Mouse (Mus musculus) ES-Bruce4 (cell line): Measurements from ENCODE around the gene Gm21988. TPM values are rescaled to one million over a fixed set of nuclear protein-coding genes. Genes with fewer than 3 reads are reported as not detected.

Experiments used
- H3K27ac ChIP-seq: 2 replicates; pipeline ENCODE4 v1.5.1; 2012; ENCODE audit warnings: low read length, inconsistent platforms; ENCODE audit not compliant: insufficient read depth
- H3K27me3 ChIP-seq: 2 replicates; pipeline ENCODE4 v1.6.1; 2012; ENCODE audit warnings: mild to moderate bottlenecking, low read length, inconsistent platforms; ENCODE audit not compliant: control insufficient read depth, poor library complexity, insufficient read depth, severe bottlenecking
- H3K36me3 ChIP-seq: 2 replicates; pipeline ENCODE4 v1.6.1; 2012; ENCODE audit warnings: inconsistent platforms, mild to moderate bottlenecking, low read length, moderate library complexity; ENCODE audit not compliant: control insufficient read depth, poor library complexity, insufficient read depth, severe bottlenecking
- H3K4me1 ChIP-seq: one replicate; pipeline ENCODE4 v1.8.1; 2011; ENCODE audit warnings: low read length; ENCODE audit not compliant: control insufficient read depth, insufficient read depth
- H3K4me3 ChIP-seq: 2 replicates; pipeline ENCODE4 v1.5.1; 2011; ENCODE audit warnings: low read depth, mild to moderate bottlenecking, low read length
- H3K9ac ChIP-seq: 2 replicates; pipeline ENCODE4 v1.6.1; 2012; ENCODE audit warnings: low read depth, mild to moderate bottlenecking, inconsistent platforms; ENCODE audit not compliant: poor library complexity, severe bottlenecking
- H3K9me3 ChIP-seq: replicated peaks from 2 replicates; pipeline ENCODE4 v1.6.1; 2012; ENCODE audit warnings: mild to moderate bottlenecking, low read length, inconsistent platforms; ENCODE audit not compliant: control insufficient read depth, poor library complexity, insufficient read depth, severe bottlenecking
- CTCF ChIP-seq: IDR thresholded peaks from one replicate; pipeline ENCODE4 v1.8.1; 2011; ENCODE audit warnings: low read depth, low read length
- EP300 ChIP-seq: IDR thresholded peaks from 2 replicates; pipeline ENCODE4 v1.6.1; 2011; ENCODE audit warnings: low read depth, low read length; ENCODE audit not compliant: insufficient read depth
- POLR2A ChIP-seq: IDR thresholded peaks from one replicate; pipeline ENCODE4 v1.8.1; 2011; ENCODE audit warnings: low read length; ENCODE audit not compliant: insufficient read depth
- polyA plus RNA-seq: library from polyadenylated mRNA; stranded (reverse); fragments of >200 nt; gene quantifications from 2 replicates; pipeline ENCODE4 v1.2.4, GENCODE M21; 2011; ENCODE audit warnings: low read depth; ENCODE audit not compliant: missing spikeins, insufficient read depth, insufficient read length

Gm21988 gene
- polyA plus RNA-seq, 1 experiment: 0.55 TPM

GRCm38 (mm10) chr11:70221603-70222500 lies 17.8 kb downstream of the Gm21988 start:
- Histone ChIP-seq H3K36me3 (0 out of 2 replicates have a peak, but pooled peaks cover 3% of the 10 kb centered on the region), H3K27ac (peak overlapping the region; percentile 35), H3K27me3 (no peaks in the 10 kb centered on the region), H3K4me1 (peaks cover 5% of the 10 kb centered on the region), H3K9me3 (no peaks in the 10 kb centered on the region), H3K4me3 (peak overlapping the region; percentile 78), H3K9ac (peak overlapping the region; percentile 56)
- no peak for TF ChIP-seq EP300
- no peak for TF ChIP-seq CTCF
- no peak for TF ChIP-seq POLR2A

GRCm38 (mm10) chr11:70220731-70221602 lies 18.7 kb downstream of the Gm21988 start, which contains the start of gene Slc16a13:
TSS of gene Slc16a13 (minus strand) at chr11:70221064.
- peak within 1 kb of the TSS; percentile 78 for H3K4me3 ChIP-seq
- H3K27me3 ChIP-seq: no peaks in the 10 kb centered on the region
- peak within 1 kb of the TSS; percentile 65 for H3K27ac ChIP-seq
- H3K9ac ChIP-seq: peak within 1 kb of the TSS; percentile 56
- H3K36me3 ChIP-seq: 0 out of 2 replicates have a peak, but pooled peaks cover 3% of the 10 kb centered on the region
- H3K4me1 ChIP-seq: peaks cover 4% of the 10 kb centered on the region
- no peaks in the 10 kb centered on the region for H3K9me3 ChIP-seq
- TF ChIP-seq EP300 (no peak), CTCF (no peak), POLR2A (no peak)

- Histone ChIP-seq H3K27ac (peak overlapping the region; percentile 65), H3K4me3 (peak overlapping the region; percentile 59), H3K9me3 (no peaks in the 10 kb centered on the region), H3K36me3 (0 out of 2 replicates have a peak, but pooled peaks cover 3% of the 10 kb centered on the region), H3K27me3 (no peaks in the 10 kb centered on the region), H3K9ac (peak overlapping the region; percentile 56), H3K4me1 (peaks cover 2% of the 10 kb centered on the region)
- TF ChIP-seq POLR2A (no peak), EP300 (no peak), CTCF (no peak)
Observed at GRCm38 (mm10) chr11:70220323-70220722, 19.3 kb downstream of the Gm21988 start.

- Histone ChIP-seq H3K27ac (peak overlapping the region; percentile 65; the same call in 1 of the 2 replicates), H3K36me3 (0 out of 2 replicates have a peak, but pooled peaks cover 3% of the 10 kb centered on the region), H3K4me3 (peak overlapping the region; percentile 59), H3K27me3 (no peaks in the 10 kb centered on the region), H3K9ac (peak overlapping the region; percentile 56), H3K9me3 (no peaks in the 10 kb centered on the region), H3K4me1 (peaks cover 2% of the 10 kb centered on the region)
- TF ChIP-seq POLR2A (no peak), CTCF (no peak), EP300 (no peak)
Observed at GRCm38 (mm10) chr11:70219873-70220272, 19.8 kb downstream of the Gm21988 start.

GRCm38 (mm10) chr11:70218741-70219470 lies 20.7 kb downstream of the Gm21988 start:
- H3K4me1 ChIP-seq: peaks cover 2% of the 10 kb centered on the region
- H3K4me3 ChIP-seq: no peak overlapping the region
- H3K27ac ChIP-seq: no peak overlapping the region
- 0 out of 2 replicates have a peak, but pooled peaks cover 3% of the 10 kb centered on the region for H3K36me3 ChIP-seq
- no peak overlapping the region for H3K9ac ChIP-seq
- TF ChIP-seq POLR2A (no peak), EP300 (no peak), CTCF (no peak)
- no peaks in the 10 kb centered on the region for H3K27me3 ChIP-seq
- H3K9me3 ChIP-seq: no peaks in the 10 kb centered on the region
